Mouse (Mus musculus): ENCODE measurements around the gene Mif.

DNA sequence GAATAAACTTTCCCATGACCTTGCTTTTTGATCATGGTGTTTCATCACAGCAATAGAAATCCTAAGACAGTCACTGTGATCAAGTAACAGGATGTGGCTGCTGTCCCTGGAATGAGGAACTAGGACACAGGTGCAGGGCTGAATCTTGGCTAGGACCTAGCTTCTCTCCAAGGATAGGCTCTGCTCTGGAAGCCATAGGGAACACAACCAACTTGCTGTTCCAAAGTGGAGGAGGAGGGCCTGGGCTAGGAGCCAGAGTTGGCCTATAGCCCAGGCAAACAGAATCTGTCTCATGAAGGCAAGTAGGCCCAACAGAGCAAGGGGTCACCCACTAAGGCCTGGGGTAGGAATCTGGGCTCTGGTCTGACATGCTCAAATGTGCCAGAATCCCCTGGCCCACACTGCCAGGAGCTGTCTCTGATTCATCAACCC is 31.5 kb downstream of the Mif start:
- TF ChIP-seq MAFK (IDR thresholded peaks at IDR 0.05; ENCODE audit: insufficient read depth, low read depth, low read length) (no peak), CHD2 (IDR thresholded peaks at IDR 0.05; ENCODE audit: low read depth, low read length) (no peak), ZC3H11A (IDR thresholded peaks at IDR 0.05; ENCODE audit: borderline replicate concordance, low read depth, low read length) (no peak), HCFC1 (IDR thresholded peaks at IDR 0.05; ENCODE audit: borderline replicate concordance, insufficient read depth, low read length) (no peak), ZNF384 (IDR thresholded peaks at IDR 0.05; ENCODE audit: low read depth, low read length) (no peak)

Measured in ES-E14 (cell line).